Mouse (Mus musculus) E14TG2a.4 (cell line): ENCODE results near the gene Tppp2.

Experiments
- H3K27me3 ChIP-seq: 2 replicates; pipeline ENCODE4 v1.6.1; 2014; ENCODE audit warnings: low read length, control low read depth; ENCODE audit not compliant: insufficient read depth
- H3K36me3 ChIP-seq: 2 replicates; pipeline ENCODE4 v1.6.1; 2014; ENCODE audit warnings: low read length, control low read depth; ENCODE audit not compliant: insufficient read depth
- H3K4me1 ChIP-seq: replicated peaks from 2 replicates; pipeline ENCODE4 v1.6.1; 2014; ENCODE audit warnings: low read depth, low read length, control low read depth
- H3K4me3 ChIP-seq: replicated peaks from 2 replicates; pipeline ENCODE4 v1.5.1; 2014; ENCODE audit warnings: mild to moderate bottlenecking, low read length
- H3K9me3 ChIP-seq: 2 replicates; pipeline ENCODE4 v1.6.1; 2014; ENCODE audit warnings: low read length, control low read depth
- CTCF ChIP-seq: conservative IDR thresholded peaks from 2 replicates; pipeline ENCODE4 v1.5.1; 2014; ENCODE audit warnings: low read length
- NANOG ChIP-seq: IDR thresholded peaks from 2 replicates; pipeline ENCODE4 v1.6.1; 2014; ENCODE audit warnings: borderline replicate concordance, low read length, mixed read lengths
- POU5F1 ChIP-seq: IDR thresholded peaks from 2 replicates; pipeline ENCODE4 v1.6.1; 2014; ENCODE audit warnings: low read length, borderline replicate concordance

Gene Tppp2

DNA sequence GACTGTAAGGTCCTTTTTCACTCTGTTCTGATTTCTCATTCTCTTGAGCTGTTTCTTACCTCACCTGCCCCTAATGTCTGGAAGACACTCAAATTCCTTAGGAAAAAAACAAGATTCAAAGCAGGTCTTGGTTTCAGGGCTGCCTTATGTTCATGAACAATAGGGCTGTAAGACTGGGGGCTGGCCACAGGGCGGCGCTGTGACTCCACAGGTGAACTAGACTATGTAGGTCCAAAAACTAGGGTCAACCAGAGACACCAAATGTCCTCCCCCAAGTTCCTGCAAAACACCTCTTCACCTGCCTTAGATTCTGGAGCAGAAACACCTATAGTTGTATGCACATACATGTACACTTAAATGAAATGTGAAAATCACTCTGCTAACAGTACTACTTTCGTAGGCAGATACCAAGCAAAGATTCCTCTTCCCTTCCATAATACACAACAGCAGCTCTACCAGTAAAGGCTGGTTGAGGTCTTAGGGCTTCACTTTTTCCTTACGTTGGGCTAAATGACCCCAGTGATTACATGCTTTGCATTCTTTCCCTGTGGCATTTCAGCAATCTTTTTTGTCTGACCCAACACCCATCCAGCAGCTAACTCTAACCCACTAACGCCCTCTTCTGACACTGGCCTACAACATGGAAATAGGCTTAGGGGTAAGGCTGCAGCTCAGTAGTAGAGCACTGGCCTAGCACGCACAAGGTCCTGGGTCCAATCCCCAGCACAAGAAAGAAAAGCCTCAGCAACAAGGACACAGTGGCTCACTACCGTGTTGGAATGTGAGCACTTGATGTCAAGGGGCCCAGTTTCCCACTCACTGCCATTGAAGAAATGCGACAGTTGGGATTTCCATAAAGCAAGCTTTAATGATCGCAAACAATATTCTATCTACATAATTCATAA, 15.2 kb upstream of the Tppp2 start:
- Histone ChIP-seq H3K9me3 (peaks cover 31% of the 10 kb centered on the region), H3K4me3 (no peak overlapping the region), H3K27me3 (no peaks in the 10 kb centered on the region), H3K4me1 (peaks cover 21% of the 10 kb centered on the region), H3K36me3 (peaks cover 30% of the 10 kb centered on the region)
- TF ChIP-seq CTCF (peak; percentile 84), NANOG (no peak)

DNA sequence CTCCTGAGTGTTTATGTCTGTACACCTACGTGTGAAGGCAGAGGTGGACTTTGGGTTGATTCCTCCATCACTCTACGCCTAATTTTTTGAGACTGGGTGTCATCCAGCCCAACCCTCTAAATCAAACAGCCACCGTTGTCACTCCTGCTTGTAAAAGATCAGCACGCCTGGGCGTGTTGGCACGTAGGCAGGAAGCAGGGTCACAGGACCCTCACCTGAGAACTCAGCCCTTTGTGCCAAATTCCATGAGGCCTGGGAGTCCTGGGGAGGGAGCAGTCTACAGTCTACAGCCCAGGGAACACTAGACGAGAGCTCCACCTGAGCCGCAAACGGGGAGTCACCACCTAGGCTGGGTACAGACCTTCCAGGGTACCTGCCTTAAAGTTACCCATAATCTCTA, 14.4 kb upstream of the Tppp2 start:
- Histone ChIP-seq H3K27me3 (no peaks in the 10 kb centered on the region), H3K4me3 (no peak overlapping the region), H3K9me3 (peaks cover 35% of the 10 kb centered on the region), H3K4me1 (peaks cover 24% of the 10 kb centered on the region), H3K36me3 (peaks cover 37% of the 10 kb centered on the region)
- TF ChIP-seq NANOG (no peak), POU5F1 (no peak), CTCF (no peak)

DNA sequence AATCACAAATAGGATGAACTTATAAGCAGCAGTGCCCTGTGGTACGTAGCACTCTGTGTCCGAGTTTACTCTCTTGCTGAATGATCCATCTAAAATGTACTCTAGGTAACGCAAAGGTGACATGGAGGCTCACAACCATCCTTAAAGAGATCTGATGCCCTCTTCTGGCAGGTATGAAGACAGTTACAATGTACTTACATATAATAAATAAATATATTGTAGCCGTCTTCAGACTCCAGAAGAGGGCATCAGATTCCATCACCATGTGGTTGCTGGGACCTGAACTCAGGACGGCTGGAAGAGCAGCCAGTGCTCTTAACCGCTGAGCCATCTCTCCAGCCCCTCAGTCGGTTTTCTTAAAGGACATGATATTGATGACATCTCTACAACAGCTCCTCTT, 13.5 kb upstream of the Tppp2 start:
- TF ChIP-seq NANOG (no peak), CTCF (no peak)
- Histone ChIP-seq H3K4me3 (no peak overlapping the region), H3K27me3 (no peaks in the 10 kb centered on the region), H3K36me3 (peaks cover 46% of the 10 kb centered on the region), H3K4me1 (peaks cover 24% of the 10 kb centered on the region), H3K9me3 (peaks cover 35% of the 10 kb centered on the region)

DNA sequence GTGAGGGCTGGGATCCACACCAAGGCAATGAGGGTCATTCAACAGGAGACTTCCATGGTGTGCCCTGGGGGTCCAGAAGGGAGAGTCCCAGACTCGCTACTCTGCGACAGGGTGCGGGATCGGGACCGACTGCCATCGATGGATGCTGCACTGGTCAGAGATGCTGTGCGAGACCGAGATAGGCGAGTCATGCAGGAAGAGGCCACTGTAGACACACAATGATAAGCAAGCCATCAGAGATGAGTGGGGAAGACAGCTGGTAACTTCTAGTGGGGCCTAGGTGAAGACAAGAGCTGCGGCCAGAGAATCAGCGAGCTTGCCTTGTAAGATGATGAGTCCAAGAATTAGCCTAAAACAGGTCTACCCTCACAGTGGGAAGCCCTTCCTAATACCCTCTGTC, 12.1 kb upstream of the Tppp2 start:
- TF ChIP-seq CTCF (no peak), NANOG (no peak), POU5F1 (no peak)
- Histone ChIP-seq H3K27me3 (no peaks in the 10 kb centered on the region), H3K4me1 (peaks cover 27% of the 10 kb centered on the region), H3K4me3 (no peak overlapping the region), H3K9me3 (peaks cover 35% of the 10 kb centered on the region), H3K36me3 (peaks cover 60% of the 10 kb centered on the region)

DNA sequence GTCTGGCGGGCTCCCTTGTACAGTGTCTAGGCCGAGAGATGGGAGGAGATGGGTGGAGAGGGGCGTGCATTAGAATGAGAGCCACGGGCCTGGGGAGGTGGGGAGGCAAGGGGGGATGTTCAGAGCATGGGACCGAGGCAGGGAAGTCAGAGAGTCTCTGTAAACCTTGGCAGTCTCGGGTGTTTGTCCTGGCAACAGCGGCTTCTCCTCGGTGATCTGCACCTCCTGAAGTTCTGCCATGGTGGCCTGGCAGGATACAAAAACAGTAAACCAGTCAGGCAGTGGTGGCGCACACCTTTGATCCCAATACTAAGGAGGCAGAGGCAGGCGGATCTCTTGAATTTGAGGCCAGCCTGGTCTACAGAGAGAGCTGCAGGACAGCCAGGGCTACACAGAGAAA, 6.9 kb upstream of the Tppp2 start:
- H3K4me3 ChIP-seq = peak overlapping the region; percentile 26; the same call in 1 of the 2 replicates
- peaks cover 49% of the 10 kb centered on the region for H3K36me3 ChIP-seq
- H3K9me3 ChIP-seq = peaks cover 22% of the 10 kb centered on the region
- TF ChIP-seq POU5F1 (no peak), NANOG (no peak), CTCF (no peak)
- H3K27me3 ChIP-seq = peaks cover 25% of the 10 kb centered on the region
- H3K4me1 ChIP-seq = peaks cover 47% of the 10 kb centered on the region

DNA sequence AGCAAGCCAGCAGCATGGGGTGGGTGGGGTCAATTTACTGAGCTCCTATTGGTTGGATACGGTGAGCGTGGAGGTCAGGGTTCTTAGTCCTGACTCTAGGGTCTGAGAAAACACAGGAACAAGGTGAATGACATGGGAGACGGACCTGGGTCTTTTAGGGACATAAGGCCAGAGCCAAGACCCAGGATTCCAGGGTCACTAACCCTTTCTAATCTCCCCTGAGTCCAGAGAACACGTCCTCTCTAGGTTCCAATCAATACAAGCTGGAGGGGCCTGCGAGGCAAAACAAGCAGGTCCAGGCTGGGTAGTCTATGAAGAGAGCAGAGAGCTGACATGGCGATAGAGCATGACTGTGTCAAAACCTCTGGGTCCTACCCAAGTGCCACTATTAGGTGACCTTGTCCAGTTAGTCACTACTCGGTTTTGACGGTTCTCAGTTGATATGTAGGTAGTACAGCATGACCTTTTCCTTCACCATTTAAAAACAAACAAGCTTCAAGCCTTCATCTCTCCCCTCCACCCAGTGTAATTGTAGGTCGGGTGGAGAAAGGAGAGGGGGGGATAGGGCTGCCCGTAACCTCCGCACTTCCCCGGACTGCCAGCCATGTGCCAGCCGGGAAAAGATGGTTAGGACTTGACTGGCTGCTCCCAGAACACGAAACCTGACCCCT, 5.7 kb upstream of the Tppp2 start:
- Histone ChIP-seq H3K4me1 (peaks cover 47% of the 10 kb centered on the region), H3K9me3 (peaks cover 9% of the 10 kb centered on the region; the same call in 1 of the 2 replicates), H3K36me3 (peaks cover 36% of the 10 kb centered on the region), H3K27me3 (peaks cover 28% of the 10 kb centered on the region), H3K4me3 (peak overlapping the region; percentile 83)
- TF ChIP-seq POU5F1 = no peak
- no peak for TF ChIP-seq NANOG
- TF ChIP-seq CTCF = no peak

DNA sequence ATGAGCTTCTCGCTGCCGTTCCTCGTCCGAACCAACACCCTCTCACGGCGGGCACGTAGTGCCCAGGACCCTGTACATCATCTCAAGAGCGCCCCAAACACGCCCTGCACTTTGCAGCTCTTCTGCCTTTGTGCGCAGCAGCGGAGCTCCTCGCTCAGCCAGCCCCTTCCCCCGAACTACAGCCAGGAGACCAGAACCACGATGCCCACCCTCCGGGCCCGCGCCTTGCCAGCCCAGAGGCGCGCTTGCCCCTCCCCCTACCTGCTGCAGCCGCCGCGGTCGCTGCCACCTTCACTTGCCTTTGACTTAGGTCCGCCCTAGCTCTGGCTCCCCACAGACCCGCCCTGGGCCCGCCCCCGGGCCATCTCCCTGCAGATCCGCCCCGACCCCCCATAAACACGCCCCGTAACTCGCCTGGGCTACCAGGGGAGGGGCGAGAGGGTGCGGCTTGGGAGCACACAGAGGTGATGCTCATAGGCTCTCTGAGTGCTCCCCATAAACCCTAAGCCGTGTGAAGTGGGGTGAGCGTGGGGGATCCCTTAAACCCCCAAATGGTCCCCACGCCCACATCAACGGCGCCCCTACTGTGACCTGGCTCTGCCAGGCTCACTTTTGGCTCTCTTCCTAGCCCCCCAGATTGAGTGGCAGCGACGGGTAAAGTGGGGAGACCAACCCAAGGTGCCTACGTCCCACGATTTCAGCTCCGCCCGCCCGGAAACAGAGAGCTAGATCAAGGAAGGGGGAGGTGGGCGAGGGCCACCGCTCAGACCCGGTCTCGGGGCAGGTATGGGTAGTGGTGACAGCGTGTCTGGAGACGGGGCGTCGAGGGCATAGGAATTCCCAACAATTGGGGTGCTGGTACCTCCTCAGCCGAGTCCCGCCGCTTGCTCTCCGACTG, 4.9 kb upstream of the Tppp2 start:
- TF ChIP-seq NANOG (no peak), CTCF (no peak), POU5F1 (no peak)
- Histone ChIP-seq H3K36me3 (peaks cover 29% of the 10 kb centered on the region), H3K4me1 (peaks cover 49% of the 10 kb centered on the region), H3K9me3 (0 out of 2 replicates have a peak, but pooled peaks cover 2% of the 10 kb centered on the region), H3K4me3 (peak overlapping the region; percentile 83), H3K27me3 (peaks cover 28% of the 10 kb centered on the region)
